Mouse (Mus musculus) telencephalon, adult 2 months (tissue): Measurements from ENCODE around the gene Ggnbp2.
A peak's percentile ranks its signal among the peaks of the same experiment; 100 is the strongest.
"Not testable (repeated sequence)": the region's sequence is repeated elsewhere in the genome, so short reads cannot be mapped to it uniquely, and the experiment has no call there.

Source experiments
- DNase-seq: peaks from one replicate; pipeline ENCODE4 v3.0.0-alpha.2; 2011; ENCODE audit warnings: low read depth, low spot score

Gene Ggnbp2

DNA sequence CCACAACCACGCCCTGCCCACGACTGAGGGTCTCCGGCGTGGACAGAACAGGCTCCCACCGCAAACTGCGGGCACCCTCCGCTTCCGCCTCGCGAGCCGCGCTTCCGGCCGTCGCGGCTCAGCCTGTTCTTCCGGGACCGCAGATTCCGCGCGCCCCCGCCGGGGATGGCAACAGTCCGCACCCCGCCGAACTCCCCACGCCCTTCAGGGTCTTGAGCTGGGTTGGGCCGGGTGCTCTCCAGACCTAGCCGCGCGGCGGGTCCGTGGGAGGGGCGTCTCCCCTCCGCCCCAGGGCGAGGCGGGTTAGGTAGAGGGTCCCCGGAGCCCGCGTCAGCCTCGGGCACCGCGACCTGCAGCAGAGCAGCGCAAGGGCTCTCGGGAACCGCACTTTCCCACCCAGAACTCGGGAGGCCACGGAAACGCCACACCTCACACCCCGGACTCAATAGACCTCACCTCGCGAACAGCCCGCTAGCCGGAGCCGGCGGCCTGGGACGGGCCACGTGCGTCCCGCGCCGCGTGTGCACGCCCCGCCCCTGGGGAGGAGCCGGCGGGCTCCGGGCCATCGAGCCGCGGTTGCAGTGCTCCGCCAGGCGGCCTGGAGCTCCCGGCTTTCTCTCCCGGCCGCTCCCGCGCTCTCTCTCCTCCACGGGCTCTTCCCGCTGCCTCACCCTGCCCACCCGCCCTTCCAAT, 9.3 kb upstream of the Ggnbp2 start, which contains the start of the genes Myo19 and Pigw:
Myo19 (plus strand) TSS at position 377 of the 693 bp plus-strand sequence.
Pigw (minus strand) TSS at position 514 of the 693 bp plus-strand sequence.
- DNase-seq = no peak

DNA sequence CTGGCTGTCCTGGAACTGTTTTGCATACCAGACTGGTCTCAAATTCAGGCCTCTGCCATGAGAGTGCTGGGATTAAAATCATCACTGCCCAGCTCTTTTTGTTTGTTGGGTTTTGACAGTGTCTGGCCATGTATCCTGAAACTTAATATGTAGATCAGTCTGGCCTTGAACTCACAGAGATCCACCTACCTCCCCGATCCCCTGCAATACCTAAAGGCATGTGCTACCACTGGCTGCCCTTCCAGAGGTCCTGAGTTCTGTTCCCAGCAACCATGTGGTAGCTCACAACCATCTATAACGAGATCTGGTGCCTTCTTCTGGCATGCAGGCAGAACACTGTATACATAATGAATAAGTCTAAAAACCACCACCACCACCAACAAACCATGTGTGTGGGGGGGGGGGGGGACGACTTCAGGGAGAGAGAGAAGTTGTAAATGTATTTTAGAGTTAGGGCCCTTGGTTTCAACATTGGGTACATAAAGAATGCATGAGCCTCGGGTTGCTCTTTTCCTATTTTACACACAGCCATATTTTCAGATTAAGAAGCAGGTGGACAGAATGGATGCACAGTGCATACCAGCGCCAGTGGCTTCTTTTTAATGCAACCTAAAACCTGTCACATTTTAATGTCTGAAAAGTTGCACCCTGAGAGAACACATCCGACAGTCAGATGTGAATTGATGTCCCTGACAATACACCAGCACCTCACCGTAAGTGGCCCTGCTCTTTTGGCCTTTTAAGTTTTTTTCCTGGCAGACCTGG, 8.6 kb upstream of the Ggnbp2 start:
- DNase-seq = no peak

DNA sequence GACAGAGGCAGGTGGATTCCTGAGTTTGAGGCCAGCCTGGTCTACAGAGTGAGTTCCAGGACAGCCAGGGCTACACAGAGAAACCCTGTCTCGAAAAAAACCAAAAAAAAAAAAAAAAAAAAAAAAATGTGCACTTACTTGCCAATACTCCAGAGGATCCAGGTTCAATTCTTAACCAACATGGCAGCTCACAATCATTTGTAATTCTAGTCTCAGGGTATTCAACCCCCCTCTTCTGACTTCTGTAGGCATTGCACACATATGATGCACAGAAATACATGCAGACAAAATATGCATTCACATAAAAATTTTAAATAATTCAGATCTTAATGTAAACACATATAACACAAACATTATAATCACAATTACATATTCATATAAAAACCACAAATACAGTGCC, 5.4 kb upstream of the Ggnbp2 start:
- not testable (repeated sequence) for DNase-seq

DNA sequence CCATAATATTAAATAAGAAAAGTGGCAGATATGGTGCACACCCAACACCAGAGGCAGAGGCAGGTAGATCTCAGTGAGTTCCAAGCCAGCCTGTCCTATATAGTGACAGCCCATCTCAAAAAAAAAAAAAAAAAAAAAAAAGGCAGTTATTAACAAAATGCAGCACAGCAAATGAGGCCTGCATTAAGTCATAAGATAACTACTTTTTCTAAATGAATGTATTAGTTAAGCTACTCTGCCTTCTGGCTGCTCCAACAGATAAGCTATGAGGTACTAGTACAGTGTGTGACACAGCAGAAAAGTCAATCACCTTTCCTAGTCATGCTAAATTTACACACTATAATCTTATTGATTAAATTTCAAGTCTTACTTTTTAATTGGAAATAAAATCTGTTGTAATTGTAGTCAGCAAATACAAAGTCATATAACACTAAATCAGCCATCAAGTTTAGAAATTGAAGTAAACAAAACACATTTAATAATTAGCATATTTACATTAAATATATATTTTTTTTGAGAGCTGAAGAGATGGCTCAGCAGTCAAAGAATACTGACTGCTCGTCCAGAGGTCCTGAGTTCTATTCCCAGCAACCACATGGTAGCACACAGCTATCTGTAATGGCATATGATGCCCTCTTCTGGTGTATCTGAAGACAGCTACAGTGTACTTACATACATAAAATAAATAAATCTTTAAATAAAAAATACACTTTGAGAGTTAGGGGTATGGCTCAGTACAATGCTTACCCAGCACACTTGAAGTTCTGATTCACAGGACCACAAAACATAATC, 2.6 kb upstream of the Ggnbp2 start:
- no peak for DNase-seq

DNA sequence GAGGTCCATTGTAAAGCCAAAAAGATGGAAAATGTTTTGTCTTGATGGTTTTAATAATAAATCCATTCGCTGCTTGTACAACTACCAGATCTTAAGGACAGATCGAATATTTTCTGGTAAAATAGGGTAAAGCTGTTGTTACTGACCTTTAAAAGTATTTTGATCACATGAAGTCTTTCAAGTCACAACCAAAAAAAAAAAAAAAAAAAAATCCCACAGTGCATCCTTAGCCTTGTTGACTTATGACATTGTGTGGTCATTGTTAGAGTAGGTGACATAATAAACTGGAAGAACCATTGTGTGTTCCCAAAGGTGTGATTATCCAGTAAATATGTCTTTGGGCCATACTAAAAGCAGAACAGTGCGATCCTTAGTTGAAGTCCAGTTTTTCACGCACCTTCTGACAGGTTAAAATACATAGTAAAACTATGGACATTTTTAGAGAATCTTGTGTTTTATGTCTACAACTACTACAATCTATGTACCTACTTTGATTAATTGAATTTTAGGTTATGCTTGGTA, 992 bp upstream of the Ggnbp2 start:
- DNase-seq = no peak

DNA sequence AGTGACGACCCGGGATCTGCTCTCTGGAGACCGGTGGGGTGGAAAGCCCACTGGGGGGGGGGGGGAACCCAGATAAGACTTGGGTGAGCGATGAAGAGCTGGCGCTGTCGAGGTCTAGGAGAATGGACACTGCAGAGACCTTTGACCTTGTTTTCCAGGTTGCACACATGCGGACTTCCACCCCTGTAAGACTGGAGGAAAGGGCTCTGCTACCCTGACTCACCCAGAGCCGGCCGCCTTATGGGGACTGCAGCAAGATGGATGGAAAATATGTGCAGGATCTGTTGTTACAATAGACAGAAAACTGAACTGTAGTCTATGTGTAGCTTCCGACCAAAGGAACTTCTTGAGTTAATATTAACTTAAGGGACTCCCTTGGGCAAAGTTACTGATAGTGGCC, 429 bp upstream of the Ggnbp2 start:
- DNase-seq = no peak

DNA sequence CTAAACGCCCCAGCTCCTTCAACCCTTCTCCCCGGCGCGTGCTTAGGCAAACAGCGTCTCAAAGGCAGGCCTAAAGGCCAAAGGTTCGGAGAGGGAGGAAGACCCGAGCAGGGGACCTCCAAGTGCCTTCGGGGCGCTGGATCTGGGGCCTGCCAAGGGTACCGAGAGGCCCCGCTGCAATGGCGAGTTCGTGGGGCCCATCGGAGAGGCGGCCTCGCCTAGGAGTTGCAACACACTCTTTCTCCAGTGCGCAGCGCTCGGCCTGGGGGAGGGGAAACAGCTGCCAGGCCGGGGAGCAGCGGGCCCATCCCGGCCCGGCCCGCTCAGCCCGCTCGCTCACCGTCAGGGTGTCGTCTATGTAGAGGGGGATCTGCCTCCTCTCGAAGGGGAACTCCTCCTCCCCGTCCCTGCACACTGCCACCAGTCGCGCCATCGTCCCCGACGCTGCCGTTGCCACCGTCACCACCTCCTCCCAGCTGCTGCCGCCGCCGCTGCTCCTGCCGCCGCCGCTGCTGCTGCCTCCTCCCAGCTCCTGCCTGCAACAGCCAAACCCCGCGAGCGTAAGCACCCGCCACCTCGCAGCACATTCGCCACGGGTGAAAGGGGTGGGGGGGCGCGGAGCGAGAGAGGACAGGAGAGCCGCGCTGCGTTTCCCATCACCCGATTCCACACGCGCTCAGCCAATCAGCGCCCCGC, 932 bp downstream of the Ggnbp2 start:
- DNase-seq = peak; percentile 91

DNA sequence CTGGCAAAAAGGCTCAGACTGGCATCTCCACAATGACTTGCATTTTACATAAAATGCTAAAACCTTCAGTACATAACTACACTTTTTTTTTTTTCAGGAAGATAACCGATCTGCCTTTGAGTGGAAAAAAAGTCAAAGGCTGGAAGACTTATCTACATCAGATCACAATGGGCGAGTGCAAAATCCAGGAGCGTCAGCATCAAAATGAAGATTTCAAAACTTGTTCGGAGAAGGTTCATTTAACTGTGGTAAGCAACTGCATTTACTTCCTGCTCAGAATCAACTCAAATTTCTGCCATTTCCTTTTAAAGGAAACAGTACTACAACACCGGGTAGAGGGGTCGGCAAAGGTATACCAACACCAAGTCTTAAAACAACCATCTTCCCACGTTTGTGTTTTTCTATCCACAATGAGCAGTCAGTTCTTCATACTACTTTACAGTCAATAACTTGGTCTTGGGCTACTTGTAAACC, 1.8 kb downstream of the Ggnbp2 start:
- no peak for DNase-seq

DNA sequence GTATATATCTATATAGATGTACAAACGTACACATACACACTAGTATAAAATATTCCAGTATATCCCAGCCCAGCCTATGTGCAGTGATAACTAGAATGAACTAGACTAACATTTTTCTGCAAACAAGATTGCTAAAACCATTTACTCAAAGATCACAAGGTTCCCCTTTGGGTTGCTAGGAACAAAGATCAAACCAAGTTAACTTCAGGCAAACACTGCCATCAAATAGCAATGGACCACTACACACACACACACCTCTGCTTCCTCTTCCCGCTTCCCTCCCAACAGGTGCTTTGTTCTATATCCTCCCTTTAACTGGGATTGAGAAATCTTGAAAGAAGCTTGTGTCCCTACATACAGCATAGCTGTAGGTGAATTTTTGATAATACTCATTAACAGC, 3.0 kb downstream of the Ggnbp2 start:
- DNase-seq = no peak

DNA sequence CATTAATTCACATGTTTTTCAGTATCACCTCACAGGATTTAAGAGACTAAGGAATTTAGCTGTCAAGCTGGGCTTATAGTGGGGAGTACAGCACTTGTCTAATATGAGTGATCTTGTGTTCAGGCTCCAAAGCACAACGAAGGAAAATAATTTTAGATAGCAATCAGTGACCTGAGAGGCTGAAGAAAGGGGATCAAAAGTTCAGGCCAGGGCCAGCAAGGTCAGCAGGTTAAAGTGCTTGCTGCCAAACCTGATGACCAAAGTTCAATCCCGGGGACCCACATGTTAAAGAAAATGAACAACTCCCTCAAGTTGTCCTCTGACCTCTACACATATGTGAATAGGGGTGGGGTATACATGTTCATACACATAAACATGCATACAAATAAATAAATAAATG, 5.3 kb downstream of the Ggnbp2 start:
- DNase-seq = no peak

DNA sequence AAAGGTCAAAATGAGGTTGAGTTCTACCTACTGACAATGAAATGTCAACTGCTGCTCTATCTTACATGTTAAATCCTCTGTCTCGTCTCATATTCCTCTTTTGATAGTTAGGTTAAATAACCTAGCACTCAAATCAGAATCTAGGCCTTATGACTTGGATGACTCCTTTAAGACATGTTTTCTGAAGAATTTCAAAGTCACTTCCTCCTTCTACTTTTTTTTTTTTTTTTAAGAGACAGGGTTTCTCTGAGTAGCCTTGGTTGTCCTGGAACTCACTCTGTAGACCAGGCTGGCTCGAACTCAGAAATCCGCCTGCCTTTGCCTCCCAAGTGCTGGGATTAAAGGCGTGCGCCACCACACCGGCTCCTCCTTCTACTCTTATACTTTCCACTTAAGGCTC, 15.3 kb downstream of the Ggnbp2 start:
- no peak for DNase-seq

DNA sequence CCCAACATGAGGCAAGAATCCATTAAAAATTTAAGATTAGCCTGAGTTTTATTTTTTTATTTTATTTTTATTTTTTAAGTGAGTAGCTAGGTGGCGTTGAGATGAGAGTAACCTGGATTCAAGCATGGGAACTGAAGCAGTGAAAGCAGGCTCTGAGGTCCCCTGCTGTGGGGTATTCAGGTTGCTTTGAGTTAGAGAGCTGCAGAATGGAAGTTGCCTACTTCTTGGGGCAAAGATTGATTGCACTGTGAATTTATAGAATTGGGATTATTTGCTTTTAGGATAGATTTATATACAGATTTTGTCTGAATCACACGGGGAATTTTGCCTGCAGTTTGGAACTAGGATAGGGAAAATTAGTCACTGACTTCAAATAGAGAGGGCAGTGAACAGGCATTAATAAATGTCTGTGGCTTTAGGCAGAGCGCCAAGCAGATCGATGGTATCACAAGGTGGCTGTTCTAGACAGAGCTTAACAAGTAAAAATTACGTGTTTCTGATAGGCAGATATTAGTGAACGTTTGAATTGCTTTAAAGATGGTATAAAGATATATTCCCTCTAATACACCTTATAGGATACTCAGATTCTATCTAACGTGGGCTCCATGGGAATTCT, 23.0 kb downstream of the Ggnbp2 start:
- no peak for DNase-seq

DNA sequence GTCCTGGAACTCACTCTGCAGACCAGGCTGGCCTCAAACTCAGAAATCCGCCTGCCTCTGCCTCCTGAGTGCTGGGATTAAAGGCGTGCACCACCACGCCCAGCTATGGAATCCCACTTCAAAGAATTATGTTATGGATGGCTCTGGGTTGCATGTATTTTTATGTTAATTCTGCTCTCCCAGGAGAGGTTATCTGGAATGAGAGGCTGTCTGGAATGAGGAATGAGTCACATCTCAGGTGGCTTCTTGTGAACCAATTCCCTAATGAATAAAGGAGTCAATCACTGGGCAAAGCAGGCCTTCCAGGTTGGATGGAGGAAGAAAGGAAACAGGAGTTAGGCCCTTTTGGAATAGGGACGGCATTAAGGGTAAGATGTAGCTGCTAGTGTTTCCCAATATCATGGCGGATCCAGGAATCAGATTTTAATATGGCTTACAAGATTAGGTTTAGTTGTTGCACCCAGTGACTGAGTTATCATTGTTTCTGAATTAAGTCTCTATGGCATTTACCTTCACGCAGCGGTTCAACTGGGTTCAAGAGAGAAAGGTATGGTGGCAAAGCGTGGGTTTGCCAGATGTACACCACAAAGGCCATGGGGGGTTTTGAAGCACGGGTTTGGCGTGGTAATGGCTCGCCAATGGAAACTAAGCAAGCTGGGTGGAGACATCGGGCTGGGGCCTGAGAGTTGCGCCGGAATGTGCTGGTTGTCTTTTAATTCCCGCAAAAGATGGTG, 23.7 kb downstream of the Ggnbp2 start:
- DNase-seq = no peak

DNA sequence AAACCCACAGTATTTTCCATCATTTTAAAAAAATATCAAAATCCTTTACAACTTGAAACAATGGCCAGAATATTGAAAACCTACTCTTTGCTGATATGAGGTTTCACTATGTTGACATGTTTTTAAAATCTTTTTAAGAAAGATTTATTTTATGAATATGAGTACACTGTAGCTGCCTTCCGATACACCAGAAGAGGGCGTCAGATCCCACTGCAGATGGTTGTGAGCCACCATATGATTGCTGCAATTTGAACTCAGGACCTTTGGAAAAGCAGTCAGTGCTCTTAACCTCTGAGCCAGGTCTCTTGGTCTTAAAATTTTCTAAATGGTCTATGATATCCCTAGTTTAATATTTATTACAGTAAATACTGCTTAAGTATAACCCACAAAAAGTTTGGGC, 31.3 kb downstream of the Ggnbp2 start:
- DNase-seq = no peak

DNA sequence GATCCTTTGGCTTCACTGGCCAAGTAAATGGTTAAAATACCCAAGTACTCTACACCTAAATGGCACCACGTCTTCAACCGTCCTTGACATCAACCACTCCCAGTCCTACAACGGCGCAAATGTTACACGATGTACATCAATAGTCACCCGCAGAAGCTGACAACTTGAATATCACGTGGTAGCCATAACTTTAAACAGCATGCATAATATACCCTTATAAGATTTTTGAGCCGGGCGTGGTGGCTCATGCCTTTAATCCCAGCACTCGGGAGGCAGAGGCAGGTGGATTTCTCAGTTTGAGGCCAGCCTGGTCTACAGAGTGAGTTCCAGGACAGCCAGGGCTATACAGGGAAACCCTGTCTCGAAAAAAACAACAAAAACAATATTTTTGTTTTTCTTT, 41.1 kb downstream of the Ggnbp2 start:
- not testable (repeated sequence) for DNase-seq

DNA sequence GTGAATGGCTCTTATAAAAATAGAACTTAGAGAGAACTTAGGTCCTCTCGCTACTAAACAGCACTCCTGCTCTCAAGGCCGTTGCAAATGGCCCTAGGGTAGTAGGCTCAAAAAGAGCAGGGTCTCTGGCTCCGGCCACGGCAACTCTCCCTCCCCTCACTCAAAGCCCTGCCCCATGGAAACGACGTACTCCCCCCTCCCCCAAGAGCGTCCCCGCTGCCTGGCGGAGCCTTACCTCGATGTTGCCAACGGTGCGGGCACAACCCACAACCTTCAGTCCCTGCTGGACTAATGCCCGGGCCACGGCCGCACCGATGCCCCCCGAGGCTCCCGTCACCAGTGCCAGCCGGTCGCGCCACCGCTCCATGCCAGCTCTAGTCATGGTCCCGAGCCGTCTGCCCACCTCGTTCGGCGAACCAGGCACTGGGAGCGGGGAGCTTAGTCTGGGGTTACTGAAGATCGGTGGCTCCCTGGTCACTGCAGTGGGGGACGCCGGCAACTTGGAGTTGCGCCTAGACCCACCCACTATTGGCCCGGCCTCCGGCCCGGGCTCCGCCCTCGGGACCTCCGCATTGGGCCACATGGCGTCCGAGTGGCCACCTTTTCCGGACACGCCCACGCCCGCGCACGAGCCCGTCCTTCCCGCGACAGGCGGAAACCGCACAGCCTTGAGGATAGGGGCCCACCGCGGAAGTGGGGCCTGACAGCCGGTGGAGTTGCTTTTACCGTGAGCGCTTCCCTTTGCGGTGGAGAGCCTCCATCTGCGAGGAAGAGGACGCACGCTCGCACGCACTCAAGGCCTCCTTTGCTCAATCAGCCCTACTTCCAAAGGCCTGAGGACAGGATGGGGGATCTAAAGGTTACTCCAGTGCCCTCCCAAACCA, 41.9 kb downstream of the Ggnbp2 start, which contains the start of gene Dhrs11:
Dhrs11 (minus strand) TSS at position 479 of the 884 bp plus-strand sequence.
- peak; percentile 53 for DNase-seq

DNA sequence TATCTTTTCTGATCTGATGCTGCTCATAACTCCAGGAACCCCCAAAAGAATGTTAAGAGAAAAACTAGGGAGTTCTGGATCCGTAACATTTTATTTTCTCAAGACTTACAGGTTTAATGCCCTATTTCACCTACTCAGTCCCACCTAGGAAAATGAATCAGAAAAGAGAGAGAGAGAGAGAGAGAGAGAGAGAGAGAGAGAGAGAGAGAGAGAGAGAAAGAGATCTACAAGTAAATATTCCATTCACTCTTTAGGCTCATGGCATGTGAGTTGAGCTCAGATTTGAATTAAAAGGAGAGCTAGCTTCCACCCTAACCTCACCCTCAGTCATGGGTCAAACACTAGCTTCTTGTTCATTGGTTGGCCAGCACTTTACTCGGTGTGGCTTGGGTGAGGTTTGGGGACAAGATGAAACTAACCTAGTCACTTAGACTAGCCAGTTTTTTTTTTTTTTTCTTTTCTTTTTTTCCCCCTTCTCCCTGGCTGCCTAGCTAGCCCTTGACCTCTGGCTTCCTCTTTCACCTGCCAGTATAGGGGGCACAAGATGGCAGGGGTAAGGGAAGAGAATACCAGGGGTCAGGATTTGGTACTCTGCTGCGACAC, 42.6 kb downstream of the Ggnbp2 start:
- DNase-seq = no peak

DNA sequence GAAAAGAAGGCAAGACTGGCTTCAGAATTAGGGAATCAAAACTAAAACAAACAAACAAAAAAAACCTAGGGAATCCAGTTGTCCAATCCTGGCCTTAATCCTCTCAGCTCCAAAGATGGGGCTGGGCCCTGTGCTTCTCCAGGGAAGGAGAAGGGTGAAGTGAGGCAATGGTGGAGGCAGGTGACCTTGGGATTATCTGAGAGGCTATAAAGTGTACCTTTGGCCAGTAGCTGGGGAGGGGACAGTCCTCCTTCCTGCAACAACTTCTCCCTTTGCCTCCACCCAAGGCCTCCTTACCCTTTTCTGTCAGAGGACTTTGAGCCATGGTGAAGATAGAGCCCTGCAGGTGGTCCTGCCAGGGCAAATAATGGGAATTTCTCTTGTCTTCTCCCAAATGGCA, 43.1 kb downstream of the Ggnbp2 start:
- DNase-seq = no peak

DNA sequence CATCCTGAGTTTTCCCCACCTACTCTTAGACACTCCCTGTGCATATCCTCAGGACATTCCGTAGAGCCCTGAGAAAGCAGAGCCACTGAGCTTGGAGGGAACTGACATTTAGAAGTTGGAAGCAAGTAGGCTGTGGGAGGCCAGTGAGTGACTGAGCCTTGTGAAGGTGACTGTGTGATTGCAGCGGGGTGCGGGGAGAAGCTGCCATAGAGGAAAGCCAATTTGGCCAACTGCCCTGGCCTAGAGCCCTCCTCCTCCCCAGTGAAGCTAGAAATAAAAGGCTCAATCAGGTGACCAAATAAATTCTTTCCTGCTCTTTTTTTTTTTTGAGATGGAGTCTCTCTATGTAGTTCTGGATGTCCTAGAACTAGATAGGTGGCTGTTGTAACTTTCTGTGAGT, 44.4 kb downstream of the Ggnbp2 start:
- DNase-seq = peak; percentile 36
